Mouse (Mus musculus): Measurements from ENCODE around the gene Trcg1.
A peak's percentile ranks its signal among the peaks of the same experiment; 100 is the strongest.

The Trcg1 gene

GRCm38 (mm10) chr9:57265125-57265524 is 28.8 kb downstream of the Trcg1 start:
- DNase-seq = peak; percentile 56

GRCm38 (mm10) chr9:57267421-57267820 is 31.1 kb downstream of the Trcg1 start:
- peak; percentile 43 for DNase-seq

GRCm38 (mm10) chr9:57268078-57268477 is 31.7 kb downstream of the Trcg1 start:
- no peak for DNase-seq

DNA sequence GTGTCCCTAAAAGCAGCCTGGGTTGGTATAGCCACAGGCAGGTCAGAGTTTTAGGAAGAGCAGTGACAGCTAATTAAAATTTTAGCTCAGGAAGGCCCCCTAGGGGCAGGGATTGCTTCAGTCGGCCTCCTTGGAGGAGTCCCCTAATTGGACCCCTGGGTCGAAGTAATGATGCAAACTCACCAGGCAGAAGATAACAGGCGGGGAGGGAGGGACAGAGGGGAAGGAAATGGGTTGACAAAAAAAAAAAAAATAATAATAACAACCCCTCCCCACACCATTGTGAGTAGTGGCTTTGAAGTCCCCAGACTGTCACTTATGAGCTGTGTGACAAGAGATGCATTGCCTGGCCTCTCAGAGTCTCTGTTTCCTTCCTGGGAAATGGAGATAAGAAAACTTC is 32.2 kb downstream of the Trcg1 start:
- peak; percentile 43 for DNase-seq

DNA sequence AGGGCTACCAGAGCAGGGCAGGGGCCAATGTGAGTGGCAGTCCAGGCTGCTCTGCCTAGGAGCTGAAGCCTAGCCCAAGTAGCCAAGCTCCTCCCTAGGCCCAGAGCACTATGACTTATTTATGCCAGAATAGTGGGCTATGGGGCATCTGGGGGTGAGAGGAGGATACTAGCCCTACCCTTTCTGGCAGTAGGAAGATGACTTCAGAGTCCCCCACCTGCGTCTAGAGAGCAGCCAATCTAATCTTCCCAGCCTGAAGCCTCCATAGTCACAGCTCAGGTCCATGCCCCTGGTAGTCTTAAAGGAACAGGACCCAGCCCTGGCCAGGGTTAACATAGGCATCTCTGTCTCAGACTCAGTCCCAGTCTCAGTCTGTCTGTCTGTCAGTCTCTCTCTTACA is 33.0 kb downstream of the Trcg1 start:
- DNase-seq = no peak

- DNase-seq = peak; percentile 57
Measured at GRCm38 (mm10) chr9:57270399-57270798, 34.0 kb downstream of the Trcg1 start.

GRCm38 (mm10) chr9:57271081-57271480 is 34.7 kb downstream of the Trcg1 start:
- no peak for DNase-seq

GRCm38 (mm10) chr9:57271837-57272562 is 35.6 kb downstream of the Trcg1 start:
- DNase-seq = no peak

DNA sequence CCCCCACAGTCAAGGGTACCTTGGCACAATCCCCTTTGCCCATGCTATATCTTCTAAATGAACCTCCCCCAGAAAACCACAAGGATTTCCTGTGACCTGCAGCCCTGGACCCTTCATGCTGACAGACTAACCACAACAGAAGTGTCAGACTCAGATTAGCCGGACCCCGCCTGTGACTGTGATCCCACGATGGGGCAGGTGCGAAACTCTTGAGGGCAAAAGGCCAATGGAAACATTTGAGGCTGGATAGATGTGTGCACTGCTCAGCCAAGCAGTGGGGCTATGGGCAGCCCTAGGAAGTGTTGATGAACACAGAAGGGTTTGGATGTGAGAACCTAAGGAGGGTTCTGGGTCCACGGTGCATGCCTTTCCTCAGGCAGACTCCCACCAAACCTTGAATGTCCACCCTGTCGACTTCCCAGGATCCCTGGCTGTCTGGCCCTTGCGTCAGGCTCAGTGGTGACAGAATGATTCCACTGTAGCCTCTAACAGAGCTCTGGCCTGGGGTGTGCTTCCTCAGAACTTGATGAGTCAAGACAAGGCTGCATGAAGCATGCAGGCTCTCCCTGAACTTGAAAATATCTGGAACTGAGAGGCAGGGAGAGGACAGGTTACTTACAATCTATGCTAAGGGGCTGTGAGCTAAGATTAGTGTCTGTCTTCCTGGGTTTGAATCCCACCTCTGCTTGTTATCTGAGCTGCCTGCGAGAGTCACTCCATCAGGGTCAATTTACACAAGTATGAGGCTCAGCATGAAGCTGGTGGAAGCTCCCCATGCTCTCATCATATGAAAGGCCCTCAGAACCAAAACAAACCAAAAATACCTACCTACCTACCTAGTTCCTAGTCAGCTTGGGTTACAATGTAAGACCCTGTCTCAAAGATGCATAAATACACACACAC is 36.8 kb downstream of the Trcg1 start:
- DNase-seq = no peak

- no peak for DNase-seq
Measured at GRCm38 (mm10) chr9:57273805-57274494, 37.6 kb downstream of the Trcg1 start.

DNA sequence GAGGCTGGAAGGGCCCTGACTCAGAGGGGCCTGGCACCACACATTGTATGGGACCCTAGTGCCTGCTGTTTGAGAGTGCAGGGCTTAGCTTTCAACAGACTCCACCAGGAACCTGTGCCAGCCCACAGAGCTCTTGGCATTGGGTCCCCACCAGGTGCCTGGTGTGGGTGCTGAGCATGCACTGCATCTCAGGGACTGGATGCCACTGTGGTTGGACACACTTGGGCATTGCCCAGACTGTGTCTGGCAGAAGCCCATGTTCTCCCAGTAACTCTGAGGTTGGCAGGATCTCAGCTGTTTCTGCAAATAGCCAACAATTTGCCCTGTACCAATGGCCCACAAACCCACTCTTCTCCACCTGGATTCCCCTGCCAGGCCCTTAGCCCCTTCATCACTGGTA is 40.0 kb downstream of the Trcg1 start:
- no peak for DNase-seq

DNA sequence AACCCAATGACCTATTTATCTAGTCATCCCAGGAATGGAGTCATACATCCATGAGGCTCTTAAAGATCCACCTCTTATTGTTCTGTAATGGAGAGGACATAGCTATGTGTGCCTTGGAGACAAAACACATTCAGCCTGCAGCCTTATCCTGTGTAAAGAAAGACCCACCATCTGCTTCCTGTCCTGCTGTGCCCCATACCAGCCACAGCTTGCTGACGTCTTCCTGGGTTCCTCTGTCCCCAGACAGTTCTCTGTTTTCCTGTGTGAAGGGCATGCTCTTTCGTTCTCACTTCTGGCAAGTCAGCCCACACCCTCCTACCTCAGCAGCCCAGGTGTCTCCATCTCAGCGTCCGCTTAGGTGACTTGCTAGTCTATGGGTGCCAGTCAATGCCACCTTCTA is 41.9 kb downstream of the Trcg1 start:
- DNase-seq = no peak

DNA sequence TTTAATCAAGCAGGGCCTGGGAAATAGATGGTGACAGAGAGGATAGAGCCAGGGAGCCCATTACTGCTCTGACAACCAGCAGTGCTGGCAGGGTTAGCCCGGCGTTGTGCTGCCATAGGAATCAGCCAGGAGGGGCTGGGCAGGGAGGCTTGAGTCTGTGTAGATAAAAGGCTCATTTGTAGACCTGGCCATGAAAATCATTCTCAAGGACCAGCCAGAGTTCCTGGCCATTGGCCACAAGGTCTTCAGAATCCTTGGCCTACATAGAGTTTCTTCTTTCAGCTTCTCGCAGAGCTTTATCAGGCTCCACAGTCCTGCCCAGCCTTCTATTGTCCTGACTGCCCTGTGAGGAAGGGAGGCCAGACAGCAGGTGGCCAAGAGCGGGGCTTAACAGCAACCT is 43.1 kb downstream of the Trcg1 start:
- no peak for DNase-seq

DNA sequence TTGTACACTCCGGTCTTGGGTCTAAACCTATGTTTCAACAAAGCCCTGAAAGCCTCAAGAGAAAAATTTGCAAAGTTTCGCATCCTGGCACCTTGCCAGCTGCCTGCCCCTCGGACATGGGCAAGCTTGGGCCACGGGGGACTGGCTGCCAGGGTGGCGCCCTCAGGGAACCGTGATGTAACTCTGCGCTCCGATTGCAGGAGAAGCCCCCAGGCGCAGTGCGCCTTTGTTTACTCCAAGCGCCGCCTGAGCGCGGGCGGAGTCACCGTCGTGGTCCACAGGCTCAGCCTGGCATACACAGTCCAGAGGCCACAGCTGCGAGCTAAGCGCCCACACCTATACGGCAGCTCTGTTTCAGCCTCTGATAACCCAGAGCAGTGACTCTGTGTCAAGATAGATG is 45.2 kb downstream of the Trcg1 start:
- DNase-seq = peak; percentile 60

GRCm38 (mm10) chr9:57282686-57283085 is 46.3 kb downstream of the Trcg1 start:
- DNase-seq = no peak

DNA sequence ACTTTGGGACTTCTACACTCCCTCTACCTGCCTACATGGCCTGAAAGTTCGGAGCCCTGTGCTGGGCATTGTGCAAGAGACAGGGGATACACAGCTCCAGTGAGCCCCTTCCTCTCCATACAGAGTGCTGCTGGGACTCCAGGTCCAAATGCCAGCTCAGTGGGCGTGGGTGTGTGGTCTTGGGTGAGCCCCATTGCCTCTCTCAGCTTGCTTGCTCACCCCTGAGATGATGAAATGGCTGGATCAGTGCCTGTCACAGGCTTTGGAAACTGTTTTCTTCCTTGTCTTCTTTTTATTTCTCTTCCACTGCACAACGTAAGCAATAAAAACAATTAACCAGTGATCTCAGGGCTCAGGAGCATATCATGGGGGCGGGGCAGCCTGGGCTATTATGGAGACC is 47.0 kb downstream of the Trcg1 start:
- DNase-seq = no peak

DNA sequence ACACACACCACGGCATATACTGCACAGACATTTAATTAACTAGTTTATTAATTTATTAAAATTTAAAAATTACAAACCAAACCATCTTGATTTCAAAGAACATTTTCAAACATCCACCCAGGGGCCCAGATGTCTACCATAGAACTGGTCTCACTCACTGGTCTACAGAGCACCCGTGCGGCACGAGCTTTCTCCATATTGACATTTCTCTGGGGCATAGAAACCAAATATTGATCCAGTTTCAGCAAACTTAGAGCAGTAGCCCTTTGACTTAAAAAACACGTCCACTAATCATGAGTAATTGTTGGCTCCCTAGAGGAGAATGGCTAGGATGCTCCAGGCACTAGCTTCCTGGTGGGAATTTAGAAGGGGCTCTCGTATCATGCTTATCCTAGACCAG is 50.8 kb downstream of the Trcg1 start:
- DNase-seq = no peak

GRCm38 (mm10) chr9:57294905-57295304 is 58.5 kb downstream of the Trcg1 start:
- no peak for DNase-seq

GRCm38 (mm10) chr9:57295666-57296065 is 59.3 kb downstream of the Trcg1 start:
- no peak for DNase-seq

GRCm38 (mm10) chr9:57296277-57296676 is 59.9 kb downstream of the Trcg1 start:
- DNase-seq = no peak

- no peak for DNase-seq
Measured at GRCm38 (mm10) chr9:57297938-57298337, 61.6 kb downstream of the Trcg1 start.
